Mouse (Mus musculus) hindbrain, embryonic 13.5 days (tissue): Measurements from ENCODE around the gene Htra3. TPM values are rescaled to one million over a fixed set of nuclear protein-coding genes. Genes with fewer than 3 reads are reported as not detected.
A peak's percentile ranks its signal among the peaks of the same experiment; 100 is the strongest.

Experiments
- ATAC-seq: fragments of 200-750 bp; cut with Nextera tagmentation; 2 replicates; pipeline ENCODE4 v1.8.0; 2017; ENCODE audit warnings: moderate TSS enrichment; ENCODE audit not compliant: low FRiP score
- H3K27ac ChIP-seq: fragments of 300-500 bp; sonication (generic); 2 replicates; pipeline ENCODE4 v1.5.1; 2015; ENCODE audit warnings: inconsistent platforms, mild to moderate bottlenecking, moderate library complexity
- H3K27me3 ChIP-seq: fragments of 300-500 bp; sonication (generic); 2 replicates; pipeline ENCODE4 v1.6.1; 2015; ENCODE audit warnings: mild to moderate bottlenecking, inconsistent platforms
- H3K36me3 ChIP-seq: fragments of 300-500 bp; sonication (generic); 2 replicates; pipeline ENCODE4 v1.6.1; 2015; ENCODE audit warnings: mild to moderate bottlenecking, inconsistent platforms
- H3K4me1 ChIP-seq: fragments of 300-500 bp; sonication (generic); replicated peaks from 2 replicates; pipeline ENCODE4 v1.6.1; 2015; ENCODE audit warnings: inconsistent platforms
- H3K4me2 ChIP-seq: fragments of 300-500 bp; sonication (generic); 2 replicates; pipeline ENCODE4 v1.6.1; 2015; ENCODE audit warnings: inconsistent platforms, mild to moderate bottlenecking, moderate library complexity
- H3K4me3 ChIP-seq: fragments of 300-500 bp; sonication (generic); 2 replicates; pipeline ENCODE4 v1.5.1; 2015; ENCODE audit warnings: mild to moderate bottlenecking, inconsistent platforms
- H3K9ac ChIP-seq: fragments of 300-500 bp; sonication (generic); 2 replicates; pipeline ENCODE4 v1.6.1; 2015; ENCODE audit warnings: mild to moderate bottlenecking, inconsistent platforms
- H3K9me3 ChIP-seq: fragments of 300-500 bp; sonication (generic); 2 replicates; pipeline ENCODE4 v1.6.1; 2016; ENCODE audit warnings: inconsistent platforms
- WGBS: fragments of 180-500 bp; shearing (Covaris S2); methylation state at CpG from one replicate; pipeline ENCODE4 v1.1.7; 2015; 5-methylcytosine and 5-hydroxymethylcytosine counted together
- polyA plus RNA-seq: library from polyadenylated mRNA; unstranded; fragments of >200 nt; fragmentation: Nextera tagmentation; extraction: Ambion mirVana; gene quantifications from 2 replicates; pipeline ENCODE4 v1.2.1, GENCODE M21; 2015

The Htra3 gene
- polyA plus RNA-seq, 1 experiment from 2014 or later: 12.2 TPM

DNA sequence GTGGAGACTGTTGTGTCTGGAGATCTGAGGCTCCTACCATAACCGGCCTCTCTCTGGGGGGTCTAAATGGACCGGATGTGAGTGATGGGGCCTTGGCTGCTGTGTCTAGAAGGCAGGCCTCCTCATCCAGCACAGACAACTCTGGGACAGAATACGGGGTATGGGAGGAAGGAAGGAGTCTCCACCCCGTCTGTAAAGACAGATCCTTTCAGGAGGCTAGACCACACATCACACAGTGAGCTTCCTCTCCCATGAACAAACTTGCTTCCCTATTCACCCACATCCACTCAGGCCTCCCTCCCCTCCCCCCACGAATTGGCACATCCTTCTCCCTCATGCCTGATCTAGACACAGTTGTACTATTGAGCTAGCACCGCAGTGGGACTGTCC, 9.2 kb downstream of the Htra3 start:
- H3K9ac ChIP-seq: no peak overlapping the region; the same call in 1 of the 2 replicates
- 0 out of 2 replicates have a peak, but pooled peaks cover 5% of the 10 kb centered on the region for H3K27me3 ChIP-seq
- H3K9me3 ChIP-seq: no peaks in the 10 kb centered on the region
- H3K4me2 ChIP-seq: no peak overlapping the region
- WGBS: 50% methylated on average over 6 of the region's 6 CpGs
- no peak overlapping the region for H3K4me3 ChIP-seq
- no peak overlapping the region for H3K27ac ChIP-seq
- peaks cover 34% of the 10 kb centered on the region for H3K4me1 ChIP-seq
- no peaks in the 10 kb centered on the region for H3K36me3 ChIP-seq
- ATAC-seq: peak; percentile 31; the same call in 1 of the 2 replicates

DNA sequence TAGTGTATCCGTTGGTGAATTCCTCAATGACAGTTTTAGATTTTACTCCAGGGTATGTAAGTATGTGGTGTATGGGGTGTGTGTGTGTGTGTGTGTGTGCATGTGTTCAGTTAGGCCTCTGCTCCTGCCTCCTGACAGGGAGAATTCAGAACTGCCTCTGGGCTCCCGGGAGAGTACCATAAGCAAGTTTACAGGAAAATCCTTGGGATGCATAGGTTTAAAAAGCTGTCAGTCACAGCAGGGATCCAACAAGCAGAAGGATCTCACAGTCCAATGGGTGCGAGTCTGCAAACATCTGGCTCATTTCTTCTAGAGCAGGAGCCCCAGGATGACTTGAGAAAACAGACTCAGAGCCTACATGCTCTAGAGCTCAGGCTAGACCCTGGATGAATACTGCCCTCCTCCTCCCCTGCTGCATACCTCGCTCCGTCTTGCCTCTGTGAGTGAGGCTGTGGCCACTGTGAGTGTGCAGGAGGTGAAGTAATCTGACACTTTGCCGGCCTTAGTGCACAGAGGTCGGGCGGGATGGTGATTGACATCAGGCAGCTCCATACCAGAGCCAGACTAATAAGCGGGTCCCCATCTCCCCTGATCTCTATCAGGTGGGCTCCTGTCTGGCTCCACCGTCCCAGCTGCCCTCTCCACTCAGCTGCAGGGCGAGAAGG, 9.7 kb downstream of the Htra3 start:
- Histone ChIP-seq H3K4me2 (no peak overlapping the region), H3K36me3 (no peaks in the 10 kb centered on the region), H3K27ac (peak overlapping the region; percentile 62; the same call in 1 of the 2 replicates), H3K4me1 (peaks cover 34% of the 10 kb centered on the region), H3K9ac (peak overlapping the region; percentile 60), H3K4me3 (no peak overlapping the region), H3K9me3 (no peaks in the 10 kb centered on the region), H3K27me3 (0 out of 2 replicates have a peak, but pooled peaks cover under 1% of the 10 kb centered on the region)
- WGBS: 43% methylated on average over 11 of the region's 11 CpGs
- ATAC-seq: peak; percentile 27; the same call in 1 of the 2 replicates

- Histone ChIP-seq H3K9ac (no peak overlapping the region), H3K36me3 (no peaks in the 10 kb centered on the region), H3K9me3 (no peaks in the 10 kb centered on the region), H3K4me3 (no peak overlapping the region), H3K27me3 (no peaks in the 10 kb centered on the region), H3K27ac (no peak overlapping the region), H3K4me2 (no peak overlapping the region), H3K4me1 (peaks cover 17% of the 10 kb centered on the region)
- 93% methylated on average over 7 of the region's 7 CpGs for WGBS
- ATAC-seq: no peak
Measured at GRCm38 (mm10) chr5:35666152-35666551, 13.4 kb downstream of the Htra3 start.

- Histone ChIP-seq H3K4me3 (no peak overlapping the region), H3K27me3 (0 out of 2 replicates have a peak, but pooled peaks cover 3% of the 10 kb centered on the region), H3K4me2 (no peak overlapping the region), H3K4me1 (no peaks in the 10 kb centered on the region), H3K27ac (no peak overlapping the region), H3K9me3 (no peaks in the 10 kb centered on the region), H3K9ac (no peak overlapping the region), H3K36me3 (no peaks in the 10 kb centered on the region)
- ATAC-seq: no peak
- WGBS: 87% methylated on average over 9 of the region's 9 CpGs
Measured at GRCm38 (mm10) chr5:35662021-35662545, 17.5 kb downstream of the Htra3 start.

- no peak for ATAC-seq
- Histone ChIP-seq H3K4me2 (no peak overlapping the region), H3K27me3 (0 out of 2 replicates have a peak, but pooled peaks cover 3% of the 10 kb centered on the region), H3K9me3 (no peaks in the 10 kb centered on the region), H3K36me3 (no peaks in the 10 kb centered on the region), H3K27ac (no peak overlapping the region), H3K4me1 (no peaks in the 10 kb centered on the region), H3K9ac (no peak overlapping the region), H3K4me3 (no peak overlapping the region)
- WGBS: 83% methylated on average over 6 of the region's 6 CpGs
Measured at GRCm38 (mm10) chr5:35661210-35661609, 18.4 kb downstream of the Htra3 start.

- Histone ChIP-seq H3K9ac (no peak overlapping the region), H3K27me3 (0 out of 2 replicates have a peak, but pooled peaks cover 3% of the 10 kb centered on the region), H3K4me2 (no peak overlapping the region), H3K9me3 (no peaks in the 10 kb centered on the region), H3K4me3 (no peak overlapping the region), H3K36me3 (no peaks in the 10 kb centered on the region), H3K4me1 (no peaks in the 10 kb centered on the region), H3K27ac (no peak overlapping the region)
- 70% methylated on average over 3 of the region's 3 CpGs for WGBS
- ATAC-seq: no peak
Measured at GRCm38 (mm10) chr5:35659503-35659902, 20.1 kb downstream of the Htra3 start.

GRCm38 (mm10) chr5:35655753-35656485, 23.7 kb downstream of the Htra3 start:
- ATAC-seq: no peak
- 89% methylated on average over 10 of the region's 10 CpGs for WGBS
- Histone ChIP-seq H3K4me1 (no peaks in the 10 kb centered on the region), H3K4me3 (no peak overlapping the region), H3K4me2 (no peak overlapping the region), H3K27me3 (0 out of 2 replicates have a peak, but pooled peaks cover 3% of the 10 kb centered on the region), H3K36me3 (no peaks in the 10 kb centered on the region), H3K9me3 (no peaks in the 10 kb centered on the region), H3K27ac (no peak overlapping the region), H3K9ac (no peak overlapping the region)

DNA sequence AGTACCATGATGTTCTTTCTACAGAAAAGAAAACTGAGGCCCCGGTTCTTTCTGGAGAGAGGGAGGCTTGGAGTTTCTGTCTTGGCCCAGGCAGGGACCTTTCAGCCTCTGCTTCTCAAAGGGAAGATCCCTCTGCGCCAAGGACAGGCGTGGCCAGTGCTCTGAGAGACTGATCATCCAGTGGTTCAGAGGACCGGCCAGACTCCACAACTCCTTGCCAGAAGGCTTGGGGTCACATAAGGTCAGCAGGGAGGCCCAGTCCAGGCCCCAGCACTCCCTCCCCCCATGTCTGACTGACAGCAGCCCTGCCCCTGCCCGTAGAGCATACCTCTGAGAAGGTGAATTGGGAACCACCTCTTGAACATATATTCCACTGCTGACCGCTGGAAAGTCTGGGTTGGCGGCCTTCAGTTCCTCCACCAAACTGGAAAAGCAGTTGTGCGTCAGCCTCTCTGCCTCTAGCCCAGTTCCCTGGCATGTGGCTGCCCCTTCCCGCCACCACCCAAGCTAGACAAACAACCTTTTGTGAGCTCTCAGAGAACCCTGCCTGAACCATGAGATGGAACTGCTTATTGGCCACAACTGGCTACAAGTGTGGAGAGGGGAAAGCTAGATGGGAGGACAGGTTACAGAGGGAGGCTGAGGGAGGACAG, 25.7 kb downstream of the Htra3 start:
- Histone ChIP-seq H3K4me1 (no peaks in the 10 kb centered on the region), H3K36me3 (no peaks in the 10 kb centered on the region), H3K4me2 (no peak overlapping the region), H3K4me3 (no peak overlapping the region), H3K27me3 (no peaks in the 10 kb centered on the region), H3K9me3 (no peaks in the 10 kb centered on the region), H3K9ac (no peak overlapping the region), H3K27ac (no peak overlapping the region)
- no peak for ATAC-seq
- WGBS: 76% methylated on average over 9 of the region's 9 CpGs

- H3K9me3 ChIP-seq: no peaks in the 10 kb centered on the region
- no peaks in the 10 kb centered on the region for H3K27me3 ChIP-seq
- no peaks in the 10 kb centered on the region for H3K36me3 ChIP-seq
- ATAC-seq: no peak
- H3K9ac ChIP-seq: no peak overlapping the region
- no peaks in the 10 kb centered on the region for H3K4me1 ChIP-seq
- H3K4me2 ChIP-seq: no peak overlapping the region
- H3K4me3 ChIP-seq: no peak overlapping the region
- WGBS: 86% methylated on average over 13 of the region's 13 CpGs
- no peak overlapping the region for H3K27ac ChIP-seq
Measured at GRCm38 (mm10) chr5:35652872-35653271, 26.7 kb downstream of the Htra3 start.

DNA sequence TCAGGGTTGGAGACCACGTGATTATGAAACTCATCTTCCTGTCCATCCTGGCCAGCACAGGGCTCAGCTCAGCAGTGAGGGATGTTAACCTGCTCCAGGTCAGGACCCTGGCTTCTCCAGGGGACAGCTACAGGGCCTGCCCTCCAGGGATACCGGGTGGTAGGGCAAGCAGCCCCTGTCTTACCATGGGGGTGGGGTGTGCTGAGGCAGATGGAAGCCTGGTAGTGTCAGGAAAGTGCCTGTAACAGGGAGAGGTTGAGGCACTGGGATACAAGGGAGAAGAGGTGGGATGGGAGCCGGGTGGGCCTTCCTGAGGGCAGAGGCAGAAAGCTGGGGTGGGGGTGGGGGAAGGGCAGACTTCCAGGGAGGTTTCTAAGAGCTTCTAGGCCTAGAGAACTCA, 27.3 kb downstream of the Htra3 start:
- Histone ChIP-seq H3K27ac (no peak overlapping the region), H3K27me3 (no peaks in the 10 kb centered on the region), H3K9ac (no peak overlapping the region), H3K4me1 (no peaks in the 10 kb centered on the region), H3K4me3 (no peak overlapping the region), H3K9me3 (no peaks in the 10 kb centered on the region), H3K36me3 (no peaks in the 10 kb centered on the region), H3K4me2 (no peak overlapping the region)
- no peak for ATAC-seq
- WGBS: 81% methylated on average over 3 of the region's 3 CpGs

DNA sequence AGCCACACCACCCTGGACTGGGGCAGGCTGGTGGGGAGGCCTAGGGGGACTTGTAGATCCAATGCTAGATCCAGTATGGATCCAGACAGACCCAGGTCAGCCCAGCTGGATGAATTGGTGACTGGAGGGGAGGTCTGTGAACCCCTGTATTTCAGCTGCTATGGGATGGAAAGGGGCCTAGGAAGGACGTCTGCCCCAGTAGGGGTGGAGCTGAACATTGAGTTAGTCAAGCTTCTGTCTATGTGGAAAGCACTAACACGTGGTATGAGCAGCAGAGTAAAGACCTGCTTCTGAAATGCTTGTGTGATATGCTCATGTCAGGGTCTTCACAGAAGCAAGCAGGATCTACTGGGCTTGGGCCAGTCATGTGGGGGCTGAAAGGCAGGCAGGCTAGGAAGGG, 31.4 kb downstream of the Htra3 start:
- Histone ChIP-seq H3K4me2 (no peak overlapping the region), H3K27me3 (no peaks in the 10 kb centered on the region), H3K27ac (no peak overlapping the region), H3K9me3 (no peaks in the 10 kb centered on the region), H3K4me3 (no peak overlapping the region), H3K9ac (no peak overlapping the region), H3K4me1 (no peaks in the 10 kb centered on the region), H3K36me3 (no peaks in the 10 kb centered on the region)
- WGBS: 70% methylated on average over 2 of the region's 2 CpGs
- no peak for ATAC-seq

- no peak for ATAC-seq
- Histone ChIP-seq H3K9me3 (no peaks in the 10 kb centered on the region), H3K9ac (no peak overlapping the region), H3K4me1 (no peaks in the 10 kb centered on the region), H3K36me3 (no peaks in the 10 kb centered on the region), H3K4me2 (no peak overlapping the region), H3K4me3 (no peak overlapping the region), H3K27ac (no peak overlapping the region), H3K27me3 (no peaks in the 10 kb centered on the region)
- 71% methylated on average over 4 of the region's 4 CpGs for WGBS
Measured at GRCm38 (mm10) chr5:35647562-35647961, 32.0 kb downstream of the Htra3 start.
